Mouse (Mus musculus): ENCODE measurements around the gene Tob1. TPM values are rescaled to one million over a fixed set of nuclear protein-coding genes. Genes with fewer than 3 reads are reported as not detected.

Gene Tob1
- polyA plus RNA-seq, 1 experiment from 2014 or later: 33.1 TPM

DNA sequence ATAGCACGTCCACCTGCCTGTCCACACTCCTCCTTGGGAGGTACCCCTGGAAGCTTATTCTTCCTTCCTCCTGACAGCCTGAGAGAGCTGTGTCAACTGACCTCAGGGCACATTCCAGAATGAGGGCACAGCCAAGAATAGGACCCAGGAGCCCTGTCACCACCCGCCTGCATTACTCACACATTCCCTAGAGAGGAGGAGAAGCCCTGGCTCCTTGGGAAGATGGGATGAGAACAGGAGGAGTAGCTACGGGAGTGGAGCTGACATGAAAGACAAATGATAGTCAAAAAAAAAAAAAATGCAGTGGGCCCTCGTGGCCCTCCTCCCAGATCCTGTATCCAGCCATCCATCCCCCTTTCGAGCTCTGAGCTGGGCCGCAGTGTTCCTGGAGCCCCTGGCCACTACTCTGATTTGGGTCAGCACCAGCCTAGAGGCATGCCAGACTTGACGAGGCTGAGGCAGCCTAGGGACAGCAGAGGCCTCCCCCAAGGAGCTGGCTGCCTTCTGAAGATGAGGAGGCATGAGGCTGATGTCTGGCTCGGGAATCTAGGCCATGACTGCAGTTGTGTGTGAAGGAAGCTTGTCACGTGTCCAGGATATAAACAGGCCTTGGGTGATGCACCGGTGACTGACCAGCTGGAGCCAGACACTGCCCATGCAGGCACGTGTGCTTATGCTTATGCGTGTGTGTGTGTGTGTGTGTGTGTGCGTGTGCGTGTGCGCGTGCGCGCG is 20.7 kb downstream of the Tob1 start:
- ATAC-seq (ENCODE audit: low FRiP score) (no peak), DNase-seq (ENCODE audit: low spot score, missing footprints) (no peak)
- no peaks in the 10 kb centered on the region for H3K36me3 ChIP-seq (ENCODE audit: control insufficient read depth, insufficient read depth, low read length)
- no peaks in the 10 kb centered on the region for H3K9me3 ChIP-seq (ENCODE audit: control insufficient read depth, low read length)
- peak overlapping the region; percentile 27; the same call in 1 of the 2 replicates for H3K9ac ChIP-seq (ENCODE audit: low read length)
- H3K27me3 ChIP-seq (ENCODE audit: control insufficient read depth, insufficient read depth, low read length): no peaks in the 10 kb centered on the region
- no peak overlapping the region for H3K4me2 ChIP-seq
- no peak overlapping the region for H3K27ac ChIP-seq (ENCODE audit: low read depth, low read length)
- WGBS: 87% methylated on average over 19 of the region's 19 CpGs
- H3K4me1 ChIP-seq (ENCODE audit: control insufficient read depth, insufficient read depth, low read length): peaks cover 10% of the 10 kb centered on the region
- no peak overlapping the region for H3K4me3 ChIP-seq (ENCODE audit: low read depth, low read length)

DNA sequence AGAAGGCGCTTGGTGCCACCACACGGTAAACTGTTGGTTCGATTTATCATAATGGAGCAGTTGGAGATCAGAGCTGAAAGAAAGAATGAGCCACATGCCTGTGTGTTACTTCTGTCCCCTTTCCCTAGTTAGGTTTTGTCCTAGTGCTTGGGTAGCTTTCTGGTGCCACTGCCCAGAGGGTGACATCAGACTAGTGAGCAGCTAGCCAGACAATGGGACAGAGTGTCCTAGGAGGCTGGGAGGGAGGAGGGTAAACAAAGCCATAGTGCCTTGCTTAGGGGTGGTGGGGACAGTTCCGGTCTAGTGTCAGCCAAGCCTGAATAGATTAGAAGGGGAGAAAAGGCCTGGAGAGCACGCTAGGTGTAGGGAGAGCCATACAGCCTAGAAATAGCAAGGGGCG is 22.2 kb downstream of the Tob1 start:
- 66% methylated on average over 6 of the region's 6 CpGs for WGBS
- peak; percentile 38; the same call in 1 of the 2 replicates for ATAC-seq (ENCODE audit: low FRiP score)

DNA sequence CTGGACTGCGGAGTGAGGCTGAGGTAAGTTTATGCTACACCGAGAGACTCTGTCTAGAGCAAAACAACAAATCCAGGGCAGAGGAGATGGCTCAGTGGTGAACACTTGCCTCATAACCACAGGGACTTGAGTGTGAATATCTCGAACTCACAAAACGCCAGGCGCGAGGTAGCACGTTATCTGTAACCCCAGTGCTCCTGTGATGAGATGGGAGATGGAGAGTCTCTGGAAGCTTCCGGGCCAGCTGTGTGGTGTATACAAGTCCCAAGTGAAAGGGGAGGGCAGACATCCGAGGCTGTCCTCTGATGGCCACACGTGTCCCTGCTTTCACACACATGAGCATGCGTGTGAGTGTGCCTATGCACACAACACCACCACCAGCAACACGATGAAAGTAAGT is 23.1 kb downstream of the Tob1 start:
- Histone ChIP-seq H3K9ac (ENCODE audit: low read length) (no peak overlapping the region), H3K27me3 (ENCODE audit: control insufficient read depth, insufficient read depth, low read length) (no peaks in the 10 kb centered on the region), H3K4me1 (ENCODE audit: control insufficient read depth, insufficient read depth, low read length) (peaks cover 5% of the 10 kb centered on the region; the same call in 1 of the 2 replicates), H3K36me3 (ENCODE audit: control insufficient read depth, insufficient read depth, low read length) (no peaks in the 10 kb centered on the region), H3K27ac (ENCODE audit: low read depth, low read length) (no peak overlapping the region), H3K4me2 (no peak overlapping the region), H3K4me3 (ENCODE audit: low read depth, low read length) (no peak overlapping the region), H3K9me3 (ENCODE audit: control insufficient read depth, low read length) (no peaks in the 10 kb centered on the region)
- 91% methylated on average over 12 of the region's 12 CpGs for WGBS
- ATAC-seq (ENCODE audit: low FRiP score) (no peak), DNase-seq (ENCODE audit: low spot score, missing footprints) (no peak)

More for the DNA sequence above, 22.2 kb downstream of the Tob1 start:
- Histone ChIP-seq H3K4me1 (ENCODE audit: control insufficient read depth, insufficient read depth, low read length) (peaks cover 5% of the 10 kb centered on the region), H3K4me3 (ENCODE audit: low read depth, low read length) (no peak overlapping the region), H3K27me3 (ENCODE audit: control insufficient read depth, insufficient read depth, low read length) (no peaks in the 10 kb centered on the region), H3K9ac (ENCODE audit: low read length) (no peak overlapping the region), H3K9me3 (ENCODE audit: control insufficient read depth, low read length) (no peaks in the 10 kb centered on the region), H3K36me3 (ENCODE audit: control insufficient read depth, insufficient read depth, low read length) (no peaks in the 10 kb centered on the region), H3K4me2 (no peak overlapping the region), H3K27ac (ENCODE audit: low read depth, low read length) (no peak overlapping the region)
- DNase-seq (ENCODE audit: low spot score, missing footprints): no peak

DNA sequence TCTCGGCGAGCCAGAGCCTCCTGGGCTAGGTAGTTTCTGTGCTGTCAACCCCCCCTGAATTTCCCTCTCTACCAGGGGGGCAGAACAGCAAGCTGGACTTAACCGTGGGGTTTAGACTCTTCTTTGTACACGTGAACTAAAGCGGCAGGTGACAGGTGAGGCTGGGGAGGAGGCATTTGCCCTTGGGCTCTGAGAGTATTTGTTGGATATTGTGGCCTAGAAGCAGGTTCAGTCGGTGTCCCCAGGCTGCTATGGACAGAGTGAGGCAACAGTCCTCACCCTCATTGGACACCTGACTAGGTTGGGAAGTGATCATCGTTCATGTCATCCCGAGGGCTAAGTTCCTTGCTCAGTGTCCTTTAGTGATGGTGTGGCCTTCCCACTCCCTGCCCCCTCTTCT is 23.6 kb downstream of the Tob1 start:
- H3K9ac ChIP-seq (ENCODE audit: low read length): no peak overlapping the region
- no peaks in the 10 kb centered on the region for H3K9me3 ChIP-seq (ENCODE audit: control insufficient read depth, low read length)
- H3K36me3 ChIP-seq (ENCODE audit: control insufficient read depth, insufficient read depth, low read length): no peaks in the 10 kb centered on the region
- 89% methylated on average over 8 of the region's 8 CpGs for WGBS
- no peak for ATAC-seq (ENCODE audit: low FRiP score)
- no peak overlapping the region for H3K27ac ChIP-seq (ENCODE audit: low read depth, low read length)
- no peaks in the 10 kb centered on the region for H3K27me3 ChIP-seq (ENCODE audit: control insufficient read depth, insufficient read depth, low read length)
- DNase-seq (ENCODE audit: low spot score, missing footprints): no peak
- no peak overlapping the region for H3K4me3 ChIP-seq (ENCODE audit: low read depth, low read length)
- H3K4me2 ChIP-seq: no peak overlapping the region
- peaks cover 8% of the 10 kb centered on the region; the same call in 1 of the 2 replicates for H3K4me1 ChIP-seq (ENCODE audit: control insufficient read depth, insufficient read depth, low read length)

DNA sequence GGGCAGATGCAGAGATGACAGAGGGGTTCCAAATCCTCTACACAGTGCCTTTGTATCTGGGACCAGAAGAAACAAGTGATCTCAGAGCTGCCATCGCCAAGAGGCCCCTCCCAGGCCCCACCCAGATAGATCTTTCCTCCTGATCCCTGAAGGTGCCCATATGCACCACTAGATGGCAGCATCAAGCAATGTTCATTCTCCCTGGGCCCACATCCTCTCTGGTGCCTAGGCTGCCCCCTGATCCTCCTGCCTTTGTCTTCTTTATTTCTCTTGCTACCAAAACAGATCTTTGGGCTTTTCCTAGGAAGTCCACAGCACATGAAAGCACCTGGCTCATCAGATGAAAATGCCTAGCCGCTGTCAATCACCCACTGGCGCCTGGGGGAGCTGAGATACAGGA is 24.8 kb downstream of the Tob1 start:
- Histone ChIP-seq H3K4me3 (ENCODE audit: low read depth, low read length) (no peak overlapping the region), H3K36me3 (ENCODE audit: control insufficient read depth, insufficient read depth, low read length) (no peaks in the 10 kb centered on the region), H3K9me3 (ENCODE audit: control insufficient read depth, low read length) (no peaks in the 10 kb centered on the region), H3K27me3 (ENCODE audit: control insufficient read depth, insufficient read depth, low read length) (no peaks in the 10 kb centered on the region), H3K9ac (ENCODE audit: low read length) (peak overlapping the region; percentile 17; the same call in 1 of the 2 replicates), H3K4me2 (no peak overlapping the region), H3K4me1 (ENCODE audit: control insufficient read depth, insufficient read depth, low read length) (peaks cover 11% of the 10 kb centered on the region; the same call in 1 of the 2 replicates), H3K27ac (ENCODE audit: low read depth, low read length) (no peak overlapping the region)
- peak; percentile 88 for ATAC-seq (ENCODE audit: low FRiP score)
- peak; percentile 97 for DNase-seq (ENCODE audit: low spot score, missing footprints)
- 21% methylated on average over 3 of the region's 3 CpGs for WGBS

DNA sequence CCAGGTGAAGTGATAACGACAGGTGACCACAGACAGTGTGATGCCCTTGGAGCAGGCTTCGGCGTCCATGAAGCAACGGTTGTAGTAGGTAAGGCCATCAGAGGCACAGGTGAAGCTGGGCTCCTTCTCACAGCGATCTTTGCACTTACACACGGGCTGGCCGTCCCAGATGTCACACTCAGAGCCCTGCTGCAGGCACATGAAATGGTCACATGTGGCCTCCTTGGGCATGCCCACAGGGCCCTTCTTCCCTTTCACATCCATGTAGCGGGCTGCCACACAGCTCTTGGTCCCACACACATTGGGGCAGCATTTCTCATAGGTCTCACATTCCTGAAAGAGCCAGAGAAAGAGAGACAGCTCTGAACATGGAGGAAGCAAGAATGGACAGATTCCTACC is 27.5 kb downstream of the Tob1 start:
- H3K27me3 ChIP-seq (ENCODE audit: control insufficient read depth, insufficient read depth, low read length): no peaks in the 10 kb centered on the region; the same call in 1 of the 2 replicates
- no peak overlapping the region for H3K27ac ChIP-seq (ENCODE audit: low read depth, low read length)
- no peaks in the 10 kb centered on the region for H3K36me3 ChIP-seq (ENCODE audit: control insufficient read depth, insufficient read depth, low read length)
- no peak for ATAC-seq (ENCODE audit: low FRiP score)
- H3K9me3 ChIP-seq (ENCODE audit: control insufficient read depth, low read length): no peaks in the 10 kb centered on the region
- H3K4me1 ChIP-seq (ENCODE audit: control insufficient read depth, insufficient read depth, low read length): peaks cover 20% of the 10 kb centered on the region
- H3K4me2 ChIP-seq: no peak overlapping the region
- no peak overlapping the region for H3K4me3 ChIP-seq (ENCODE audit: low read depth, low read length)
- 89% methylated on average over 8 of the region's 8 CpGs for WGBS
- no peak for DNase-seq (ENCODE audit: low spot score, missing footprints)
- H3K9ac ChIP-seq (ENCODE audit: low read length): no peak overlapping the region

DNA sequence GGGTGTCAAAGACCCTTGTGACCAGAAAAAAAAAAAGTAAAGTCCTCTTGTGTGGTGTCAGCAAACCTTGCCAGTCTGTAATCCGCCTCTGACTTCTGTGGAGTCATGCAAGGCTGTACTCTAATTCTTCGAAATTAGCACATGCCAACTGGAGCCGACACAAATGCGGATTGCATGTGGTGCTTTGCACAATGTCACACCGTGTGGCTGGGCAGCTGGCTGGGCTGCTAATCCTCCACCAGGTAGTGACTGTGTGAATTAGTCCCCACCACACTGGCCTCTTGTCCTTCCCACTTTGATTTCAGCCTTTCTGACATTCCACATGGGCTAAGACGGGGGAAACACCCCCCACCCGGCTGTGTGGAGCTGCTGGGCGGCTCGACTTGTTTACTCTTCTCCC is 28.5 kb downstream of the Tob1 start:
- WGBS: 30% methylated on average over 9 of the region's 9 CpGs
- Histone ChIP-seq H3K4me1 (ENCODE audit: control insufficient read depth, insufficient read depth, low read length) (peaks cover 20% of the 10 kb centered on the region), H3K9ac (ENCODE audit: low read length) (no peak overlapping the region), H3K27ac (ENCODE audit: low read depth, low read length) (no peak overlapping the region), H3K27me3 (ENCODE audit: control insufficient read depth, insufficient read depth, low read length) (no peaks in the 10 kb centered on the region; the same call in 1 of the 2 replicates), H3K4me2 (no peak overlapping the region), H3K36me3 (ENCODE audit: control insufficient read depth, insufficient read depth, low read length) (no peaks in the 10 kb centered on the region), H3K9me3 (ENCODE audit: control insufficient read depth, low read length) (no peaks in the 10 kb centered on the region), H3K4me3 (ENCODE audit: low read depth, low read length) (no peak overlapping the region)
- ATAC-seq (ENCODE audit: low FRiP score): no peak
- no peak for DNase-seq (ENCODE audit: low spot score, missing footprints)

DNA sequence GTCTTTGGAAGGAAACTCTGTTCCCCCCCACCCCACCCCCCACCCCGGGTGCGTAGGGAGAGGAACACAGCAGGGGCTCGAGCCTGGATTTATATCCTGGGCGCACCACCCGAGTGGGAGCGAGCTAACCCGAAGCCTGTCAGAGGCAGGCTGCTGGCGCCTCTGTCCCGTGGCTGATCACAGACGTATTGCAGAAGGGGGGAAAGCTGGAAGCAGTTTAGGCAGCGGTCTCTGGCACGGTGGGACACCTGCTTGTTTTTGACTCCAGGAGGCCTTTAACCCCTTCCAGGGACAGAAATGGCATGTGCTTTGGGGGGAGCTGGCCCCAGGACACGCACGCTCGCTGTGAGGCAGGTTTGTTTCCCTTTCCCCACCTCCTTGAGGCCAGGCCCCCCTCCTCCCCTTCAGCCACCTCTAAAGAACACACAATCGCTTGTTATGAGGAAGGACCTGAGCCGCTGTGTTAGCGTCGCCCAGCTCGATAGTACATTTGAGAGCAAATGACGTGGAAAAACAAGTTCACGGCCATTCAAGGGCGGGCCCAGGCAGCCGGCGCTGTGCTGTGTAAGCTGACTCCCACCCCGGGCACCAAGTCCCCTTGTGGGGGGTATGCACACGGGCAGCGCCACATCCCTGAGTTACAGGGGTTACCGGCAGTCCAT is 31.6 kb downstream of the Tob1 start:
- DNase-seq (ENCODE audit: low spot score, missing footprints) (peak; percentile 92), ATAC-seq (ENCODE audit: low FRiP score) (peak; percentile 20)
- peak overlapping the region; percentile 46 for H3K4me2 ChIP-seq
- H3K27me3 ChIP-seq (ENCODE audit: control insufficient read depth, insufficient read depth, low read length): no peaks in the 10 kb centered on the region; the same call in 1 of the 2 replicates
- peak overlapping the region; percentile 45 for H3K9ac ChIP-seq (ENCODE audit: low read length)
- H3K27ac ChIP-seq (ENCODE audit: low read depth, low read length): no peak overlapping the region
- H3K36me3 ChIP-seq (ENCODE audit: control insufficient read depth, insufficient read depth, low read length): no peaks in the 10 kb centered on the region
- H3K4me3 ChIP-seq (ENCODE audit: low read depth, low read length): peak overlapping the region; percentile 9; the same call in 1 of the 2 replicates
- no peaks in the 10 kb centered on the region for H3K9me3 ChIP-seq (ENCODE audit: control insufficient read depth, low read length)
- 4% methylated on average over 29 of the region's 29 CpGs for WGBS
- H3K4me1 ChIP-seq (ENCODE audit: control insufficient read depth, insufficient read depth, low read length): peaks cover 20% of the 10 kb centered on the region

All from midbrain, embryonic 11.5 days (tissue).